Mouse (Mus musculus) limb, embryonic 15.5 days (tissue): ENCODE data around the gene Acd. TPM values are rescaled to one million over a fixed set of nuclear protein-coding genes. Genes with fewer than 3 reads are reported as not detected.

ENCODE experiments used
- ATAC-seq: fragments of 200-750 bp; cut with Nextera tagmentation; 2 replicates; pipeline ENCODE4 v1.8.0; 2017; ENCODE audit warnings: low read depth, moderate TSS enrichment; ENCODE audit not compliant: insufficient number of reproducible peaks, low FRiP score, low TSS enrichment
- H3K27ac ChIP-seq: fragments of 300-500 bp; sonication (generic); 2 replicates; pipeline ENCODE4 v1.5.1; 2015; ENCODE audit warnings: moderate library complexity, mild to moderate bottlenecking, inconsistent platforms
- H3K27me3 ChIP-seq: fragments of 300-500 bp; sonication (generic); 2 replicates; pipeline ENCODE4 v1.6.1; 2015; ENCODE audit warnings: inconsistent platforms
- H3K36me3 ChIP-seq: fragments of 300-500 bp; sonication (generic); 2 replicates; pipeline ENCODE4 v1.6.1; 2015; ENCODE audit warnings: inconsistent platforms
- H3K4me1 ChIP-seq: fragments of 300-500 bp; sonication (generic); 2 replicates; pipeline ENCODE4 v1.6.1; 2015; ENCODE audit warnings: inconsistent platforms
- H3K4me2 ChIP-seq: fragments of 300-500 bp; sonication (generic); 2 replicates; pipeline ENCODE4 v1.6.1; 2015; ENCODE audit warnings: mild to moderate bottlenecking, inconsistent platforms
- H3K4me3 ChIP-seq: fragments of 300-500 bp; sonication (generic); 2 replicates; pipeline ENCODE4 v1.5.1; 2015; ENCODE audit warnings: mild to moderate bottlenecking, inconsistent platforms
- H3K9ac ChIP-seq: fragments of 300-500 bp; sonication (generic); 2 replicates; pipeline ENCODE4 v1.6.1; 2015; ENCODE audit warnings: inconsistent platforms
- H3K9me3 ChIP-seq: fragments of 300-500 bp; sonication (generic); 2 replicates; pipeline ENCODE4 v1.6.1; 2016; ENCODE audit warnings: inconsistent platforms
- WGBS: fragments of 180-500 bp; shearing (Covaris S2); methylation state at CpG from one replicate; pipeline ENCODE4 v1.1.7; 2015; 5-methylcytosine and 5-hydroxymethylcytosine counted together
- polyA plus RNA-seq: library from polyadenylated mRNA; unstranded; fragments of >200 nt; fragmentation: Nextera tagmentation; extraction: Ambion mirVana; gene quantifications from 2 replicates; pipeline ENCODE4 v1.2.1, GENCODE M21; 2015

Acd gene
- polyA plus RNA-seq, 1 experiment from 2014 or later: 63.2 TPM

- Histone ChIP-seq H3K27me3 (no peaks in the 10 kb centered on the region), H3K9ac (no peak overlapping the region), H3K4me1 (0 out of 2 replicates have a peak, but pooled peaks cover 3% of the 10 kb centered on the region), H3K4me3 (no peak overlapping the region), H3K9me3 (no peaks in the 10 kb centered on the region), H3K27ac (no peak overlapping the region), H3K36me3 (peaks cover 10% of the 10 kb centered on the region), H3K4me2 (no peak overlapping the region)
- WGBS: 5% methylated on average over 3 of the region's 3 CpGs
- ATAC-seq: peak; percentile 40; the same call in 1 of the 2 replicates
Observed at GRCm38 (mm10) chr8:105714139-105714538, 13.2 kb upstream of the Acd start.

DNA sequence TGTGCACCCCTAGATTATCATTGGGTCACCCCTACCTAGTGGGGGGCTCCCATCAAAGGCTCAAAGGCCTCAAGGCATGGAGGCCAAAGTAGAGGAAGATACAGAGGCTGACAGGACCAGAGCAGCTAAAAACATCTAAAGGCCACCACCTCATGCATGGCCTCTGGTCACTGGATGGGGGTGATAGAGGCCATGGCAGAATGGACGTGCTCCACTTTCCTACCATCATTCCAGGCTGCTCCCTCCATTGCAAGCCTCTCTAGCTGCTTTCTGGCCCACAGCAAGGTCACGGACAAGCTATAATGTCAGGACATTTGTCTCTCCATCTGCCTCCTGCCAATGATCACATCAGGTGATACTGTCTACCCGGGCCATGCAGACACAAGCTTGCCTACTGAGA is 11.4 kb upstream of the Acd start:
- H3K4me3 ChIP-seq: no peak overlapping the region
- no peaks in the 10 kb centered on the region for H3K9me3 ChIP-seq
- H3K4me2 ChIP-seq: no peak overlapping the region
- peaks cover 11% of the 10 kb centered on the region for H3K4me1 ChIP-seq
- H3K27me3 ChIP-seq: no peaks in the 10 kb centered on the region
- peaks cover 10% of the 10 kb centered on the region for H3K36me3 ChIP-seq
- H3K9ac ChIP-seq: no peak overlapping the region
- ATAC-seq: no peak
- H3K27ac ChIP-seq: no peak overlapping the region
- 90% methylated on average over 3 of the region's 3 CpGs for WGBS

DNA sequence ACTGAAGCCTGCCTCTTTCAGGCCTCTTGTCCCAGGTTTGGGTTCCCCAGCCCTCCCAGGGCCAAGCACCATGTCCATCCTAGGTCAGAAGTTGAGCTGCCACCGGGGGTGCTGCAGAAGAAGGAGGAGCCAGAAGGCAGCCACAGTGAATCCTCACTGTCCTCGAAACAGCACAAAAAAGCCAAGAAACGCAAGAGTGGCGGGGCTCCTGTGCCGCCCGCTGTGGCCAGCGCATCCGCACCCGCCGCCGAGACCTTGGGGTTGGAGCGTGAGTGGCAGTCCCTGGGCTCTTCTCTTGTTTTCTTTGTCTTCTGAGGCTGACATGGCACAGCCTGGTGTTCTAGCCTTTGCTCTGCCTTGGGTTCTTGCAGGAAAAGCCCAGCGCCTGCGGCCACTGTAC is 8.4 kb upstream of the Acd start:
- H3K4me2 ChIP-seq: no peak overlapping the region
- H3K9me3 ChIP-seq: no peaks in the 10 kb centered on the region
- no peak overlapping the region for H3K27ac ChIP-seq
- no peak overlapping the region for H3K4me3 ChIP-seq
- no peaks in the 10 kb centered on the region for H3K27me3 ChIP-seq
- WGBS: 79% methylated on average over 12 of the region's 14 CpGs
- peaks cover 7% of the 10 kb centered on the region for H3K36me3 ChIP-seq
- H3K4me1 ChIP-seq: peaks cover 21% of the 10 kb centered on the region
- no peak for ATAC-seq
- no peak overlapping the region for H3K9ac ChIP-seq

- no peaks in the 10 kb centered on the region for H3K27me3 ChIP-seq
- no peak overlapping the region for H3K27ac ChIP-seq
- no peak overlapping the region for H3K4me3 ChIP-seq
- no peak overlapping the region for H3K9ac ChIP-seq
- WGBS: 92% methylated on average over 8 of the region's 8 CpGs
- no peaks in the 10 kb centered on the region for H3K9me3 ChIP-seq
- H3K4me2 ChIP-seq: no peak overlapping the region
- ATAC-seq: no peak
- peaks cover 13% of the 10 kb centered on the region for H3K36me3 ChIP-seq
- peaks cover 21% of the 10 kb centered on the region for H3K4me1 ChIP-seq
Observed at GRCm38 (mm10) chr8:105708675-105709074, 7.8 kb upstream of the Acd start.

- Histone ChIP-seq H3K27me3 (no peaks in the 10 kb centered on the region), H3K9ac (peak within 1 kb of the TSS; percentile 62), H3K27ac (peak within 1 kb of the TSS; percentile 27; the same call in 1 of the 2 replicates), H3K9me3 (no peaks in the 10 kb centered on the region), H3K4me3 (peak within 1 kb of the TSS; percentile 81), H3K4me2 (peak within 1 kb of the TSS; percentile 97), H3K36me3 (peaks cover 23% of the 10 kb centered on the region), H3K4me1 (peaks cover 21% of the 10 kb centered on the region)
- WGBS: 1% methylated on average over 55 of the region's 55 CpGs
- peak; percentile 59 for ATAC-seq
Observed at GRCm38 (mm10) chr8:105707498-105708403, 6.8 kb upstream of the Acd start, which contains the start of the genes 4933405L10Rik and Enkd1. Gene 4933405L10Rik (plus strand): TSS chr8:105707655. Gene Enkd1 (minus strand): TSS chr8:105708210.

GRCm38 (mm10) chr8:105706426-105706825 is 5.5 kb upstream of the Acd start:
- peak overlapping the region; percentile 81 for H3K4me3 ChIP-seq
- H3K9ac ChIP-seq: peak overlapping the region; percentile 14; the same call in 1 of the 2 replicates
- no peaks in the 10 kb centered on the region for H3K27me3 ChIP-seq
- peaks cover 25% of the 10 kb centered on the region for H3K36me3 ChIP-seq
- peak overlapping the region; percentile 97 for H3K4me2 ChIP-seq
- no peak for ATAC-seq
- 85% methylated on average over 12 of the region's 12 CpGs for WGBS
- H3K27ac ChIP-seq: no peak overlapping the region
- H3K4me1 ChIP-seq: peaks cover 31% of the 10 kb centered on the region
- no peaks in the 10 kb centered on the region for H3K9me3 ChIP-seq

GRCm38 (mm10) chr8:105704955-105705354 is 4.1 kb upstream of the Acd start:
- peaks cover 25% of the 10 kb centered on the region for H3K36me3 ChIP-seq
- peaks cover 37% of the 10 kb centered on the region for H3K4me1 ChIP-seq
- H3K4me3 ChIP-seq: no peak overlapping the region
- no peak for ATAC-seq
- H3K9me3 ChIP-seq: no peaks in the 10 kb centered on the region
- 88% methylated on average over 6 of the region's 6 CpGs for WGBS
- no peak overlapping the region for H3K27ac ChIP-seq
- H3K4me2 ChIP-seq: no peak overlapping the region
- H3K9ac ChIP-seq: no peak overlapping the region
- H3K27me3 ChIP-seq: no peaks in the 10 kb centered on the region

- Histone ChIP-seq H3K9me3 (no peaks in the 10 kb centered on the region), H3K27me3 (no peaks in the 10 kb centered on the region), H3K4me2 (no peak overlapping the region), H3K27ac (no peak overlapping the region), H3K9ac (no peak overlapping the region), H3K4me3 (no peak overlapping the region), H3K4me1 (peaks cover 43% of the 10 kb centered on the region), H3K36me3 (peaks cover 28% of the 10 kb centered on the region)
- 93% methylated on average over 34 of the region's 34 CpGs for WGBS
- no peak for ATAC-seq
Observed at GRCm38 (mm10) chr8:105704146-105704812, 3.4 kb upstream of the Acd start.

DNA sequence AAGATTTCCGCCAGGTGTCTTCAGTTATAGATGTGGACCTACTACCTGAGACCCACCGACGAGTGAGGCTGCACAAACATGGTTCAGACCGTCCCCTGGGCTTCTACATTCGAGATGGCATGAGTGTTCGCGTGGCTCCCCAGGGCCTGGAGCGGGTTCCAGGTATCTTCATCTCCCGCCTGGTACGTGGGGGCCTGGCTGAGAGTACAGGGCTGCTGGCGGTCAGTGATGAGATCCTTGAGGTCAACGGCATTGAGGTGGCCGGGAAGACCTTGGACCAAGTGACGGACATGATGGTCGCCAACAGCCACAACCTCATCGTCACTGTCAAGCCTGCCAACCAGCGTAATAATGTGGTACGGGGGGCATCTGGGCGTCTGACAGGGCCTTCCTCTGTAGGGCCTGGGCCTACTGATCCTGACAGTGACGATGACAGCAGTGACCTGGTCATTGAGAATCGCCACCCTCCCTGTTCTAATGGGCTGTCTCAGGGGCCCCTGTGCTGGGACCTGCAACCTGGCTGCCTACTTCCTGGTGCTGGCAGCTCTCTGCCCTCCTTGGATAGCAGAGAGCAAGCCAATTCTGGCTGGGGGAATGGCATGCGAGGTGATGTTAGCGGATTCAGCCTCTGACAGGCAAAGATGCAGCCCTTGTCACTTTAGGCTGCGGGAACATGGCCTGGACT is 2.0 kb upstream of the Acd start:
- Histone ChIP-seq H3K4me3 (no peak overlapping the region), H3K4me2 (no peak overlapping the region), H3K36me3 (peaks cover 39% of the 10 kb centered on the region), H3K9ac (no peak overlapping the region), H3K27ac (no peak overlapping the region), H3K9me3 (no peaks in the 10 kb centered on the region), H3K4me1 (peaks cover 39% of the 10 kb centered on the region), H3K27me3 (no peaks in the 10 kb centered on the region)
- ATAC-seq: no peak
- 92% methylated on average over 24 of the region's 24 CpGs for WGBS

DNA sequence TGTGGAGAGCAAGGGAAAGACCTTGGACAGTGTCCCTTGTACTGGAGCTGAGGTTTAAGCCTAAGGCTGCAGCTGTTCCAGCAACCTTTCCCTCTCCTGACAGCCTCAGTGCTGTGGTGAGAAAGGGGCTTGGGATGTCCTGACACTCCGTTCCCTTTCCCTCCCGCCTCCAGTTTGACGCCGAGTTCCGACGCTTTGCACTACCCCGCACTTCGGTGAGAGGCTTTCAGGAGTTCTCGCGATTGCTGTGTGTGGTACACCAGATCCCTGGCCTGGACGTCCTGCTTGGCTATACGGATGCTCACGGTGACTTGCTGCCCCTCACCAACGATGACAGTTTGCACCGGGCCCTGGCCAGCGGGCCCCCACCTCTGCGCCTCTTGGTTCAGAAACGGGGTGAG is 1.1 kb upstream of the Acd start:
- WGBS: 45% methylated on average over 18 of the region's 18 CpGs
- no peak for ATAC-seq
- H3K9ac ChIP-seq: peak overlapping the region; percentile 45; the same call in 1 of the 2 replicates
- peak overlapping the region; percentile 96 for H3K27ac ChIP-seq
- no peaks in the 10 kb centered on the region for H3K27me3 ChIP-seq
- H3K9me3 ChIP-seq: no peaks in the 10 kb centered on the region
- H3K36me3 ChIP-seq: peaks cover 48% of the 10 kb centered on the region
- H3K4me1 ChIP-seq: peaks cover 32% of the 10 kb centered on the region
- peak overlapping the region; percentile 65 for H3K4me3 ChIP-seq
- H3K4me2 ChIP-seq: peak overlapping the region; percentile 92

GRCm38 (mm10) chr8:105700566-105700965 is 336 bp downstream of the Acd start:
- peak overlapping the region; percentile 92 for H3K4me2 ChIP-seq
- H3K36me3 ChIP-seq: peaks cover 51% of the 10 kb centered on the region
- H3K9ac ChIP-seq: peak overlapping the region; percentile 54
- ATAC-seq: peak; percentile 28
- 0% methylated on average over 21 of the region's 21 CpGs for WGBS
- peak overlapping the region; percentile 96 for H3K27ac ChIP-seq
- H3K9me3 ChIP-seq: no peaks in the 10 kb centered on the region
- H3K4me3 ChIP-seq: peak overlapping the region; percentile 65
- no peaks in the 10 kb centered on the region for H3K27me3 ChIP-seq
- H3K4me1 ChIP-seq: peaks cover 22% of the 10 kb centered on the region
